Mouse (Mus musculus): ENCODE data around the gene Fam216a. TPM values are rescaled to one million over a fixed set of nuclear protein-coding genes. Genes with fewer than 3 reads are reported as not detected.

Fam216a gene
- polyA plus RNA-seq, 1 experiment from 2014 or later, result 107 TPM

GRCm38 (mm10) chr5:122345777-122346176, 26.4 kb downstream of the Fam216a start:
- Histone ChIP-seq H3K9me3 (replicated peaks; ENCODE audit: control insufficient read depth, low read length) (no peaks in the 10 kb centered on the region), H3K4me1 (ENCODE audit: control insufficient read depth, insufficient read depth, low read length) (no peaks in the 10 kb centered on the region), H3K4me3 (ENCODE audit: low read depth, low read length) (no peak overlapping the region), H3K27ac (replicated peaks; ENCODE audit: low read depth, low read length) (no peak overlapping the region), H3K36me3 (replicated peaks; ENCODE audit: control insufficient read depth, insufficient read depth, low read depth, low read length) (no peaks in the 10 kb centered on the region; the same call in 1 of the 2 replicates), H3K27me3 (ENCODE audit: control insufficient read depth, insufficient read depth, low read length) (no peaks in the 10 kb centered on the region), H3K4me2 (ENCODE audit: low read depth, low read length) (no peak overlapping the region), H3K9ac (replicated peaks; ENCODE audit: low read length) (no peak overlapping the region)
- 73% methylated on average over 4 of the region's 4 CpGs for WGBS
- no peak for DNase-seq (ENCODE audit: low spot score)
- no peak for ATAC-seq (replicated peaks; ENCODE audit: insufficient number of reproducible peaks, low FRiP score, low TSS enrichment, low read depth)

DNA sequence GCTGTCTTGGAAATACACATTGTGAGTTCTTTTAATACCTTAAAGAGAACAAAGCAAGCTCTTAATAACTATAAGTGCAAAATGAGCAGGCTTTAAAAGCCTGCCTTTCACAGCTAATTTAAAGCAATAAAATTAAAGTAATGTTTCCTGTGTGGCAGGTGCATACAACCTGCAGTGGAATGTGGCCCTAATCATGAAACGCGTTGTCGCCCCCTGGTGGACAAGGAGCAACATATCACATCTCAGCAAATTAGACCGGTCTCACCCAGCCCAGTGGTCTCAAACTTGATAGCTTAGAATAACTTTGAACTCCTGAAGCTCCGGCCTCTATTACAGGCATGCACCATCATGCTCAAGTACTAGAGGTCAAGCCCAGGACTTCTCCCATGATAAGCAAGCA, 27.9 kb downstream of the Fam216a start:
- no peak overlapping the region for H3K27ac ChIP-seq (replicated peaks; ENCODE audit: low read depth, low read length)
- peak; percentile 86 for DNase-seq (ENCODE audit: low spot score)
- H3K4me3 ChIP-seq (ENCODE audit: low read depth, low read length), result no peak overlapping the region
- no peaks in the 10 kb centered on the region for H3K9me3 ChIP-seq (replicated peaks; ENCODE audit: control insufficient read depth, low read length)
- ATAC-seq (replicated peaks; ENCODE audit: insufficient number of reproducible peaks, low FRiP score, low TSS enrichment, low read depth), result no peak
- no peak overlapping the region for H3K4me2 ChIP-seq (ENCODE audit: low read depth, low read length)
- WGBS, result 14% methylated on average over 5 of the region's 5 CpGs
- H3K36me3 ChIP-seq (replicated peaks; ENCODE audit: control insufficient read depth, insufficient read depth, low read depth, low read length), result no peaks in the 10 kb centered on the region
- no peak overlapping the region for H3K9ac ChIP-seq (replicated peaks; ENCODE audit: low read length)
- no peaks in the 10 kb centered on the region for H3K4me1 ChIP-seq (ENCODE audit: control insufficient read depth, insufficient read depth, low read length)
- no peaks in the 10 kb centered on the region for H3K27me3 ChIP-seq (ENCODE audit: control insufficient read depth, insufficient read depth, low read length)

GRCm38 (mm10) chr5:122343768-122344167, 28.4 kb downstream of the Fam216a start:
- H3K4me2 ChIP-seq (ENCODE audit: low read depth, low read length), result no peak overlapping the region
- H3K4me1 ChIP-seq (ENCODE audit: control insufficient read depth, insufficient read depth, low read length), result no peaks in the 10 kb centered on the region
- no peak overlapping the region for H3K27ac ChIP-seq (replicated peaks; ENCODE audit: low read depth, low read length)
- DNase-seq (ENCODE audit: low spot score) (no peak), ATAC-seq (replicated peaks; ENCODE audit: insufficient number of reproducible peaks, low FRiP score, low TSS enrichment, low read depth) (no peak)
- 54% methylated on average over 7 of the region's 7 CpGs for WGBS
- H3K4me3 ChIP-seq (ENCODE audit: low read depth, low read length), result no peak overlapping the region
- no peak overlapping the region for H3K9ac ChIP-seq (replicated peaks; ENCODE audit: low read length)
- no peaks in the 10 kb centered on the region for H3K27me3 ChIP-seq (ENCODE audit: control insufficient read depth, insufficient read depth, low read length)
- no peaks in the 10 kb centered on the region for H3K9me3 ChIP-seq (replicated peaks; ENCODE audit: control insufficient read depth, low read length)
- H3K36me3 ChIP-seq (replicated peaks; ENCODE audit: control insufficient read depth, insufficient read depth, low read depth, low read length), result no peaks in the 10 kb centered on the region

DNA sequence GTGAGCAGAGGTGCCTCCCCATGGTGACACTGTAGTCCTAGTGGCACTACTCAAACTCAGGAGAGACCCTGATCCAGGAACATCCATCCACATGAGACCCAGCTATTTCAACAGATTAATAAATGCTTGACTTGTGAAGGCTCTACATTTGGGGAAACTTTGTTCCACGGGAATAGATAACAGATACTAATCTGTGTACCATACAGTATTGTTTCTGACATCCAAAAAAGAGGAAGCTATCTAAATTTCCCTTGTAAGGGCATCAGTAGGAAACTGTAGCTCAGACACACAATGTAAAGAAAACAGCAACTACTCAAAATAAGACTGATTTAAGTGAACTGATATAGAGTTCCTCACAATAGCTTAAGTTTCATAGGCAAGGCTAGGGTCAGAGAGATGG, 29.3 kb downstream of the Fam216a start:
- no peaks in the 10 kb centered on the region for H3K27me3 ChIP-seq (ENCODE audit: control insufficient read depth, insufficient read depth, low read length)
- H3K4me2 ChIP-seq (ENCODE audit: low read depth, low read length), result no peak overlapping the region
- ATAC-seq (replicated peaks; ENCODE audit: insufficient number of reproducible peaks, low FRiP score, low TSS enrichment, low read depth), result no peak
- no peak overlapping the region for H3K9ac ChIP-seq (replicated peaks; ENCODE audit: low read length)
- no peaks in the 10 kb centered on the region for H3K9me3 ChIP-seq (replicated peaks; ENCODE audit: control insufficient read depth, low read length)
- DNase-seq (ENCODE audit: low spot score), result no peak
- 85% methylated on average over 1 of the region's 1 CpGs for WGBS
- H3K4me1 ChIP-seq (ENCODE audit: control insufficient read depth, insufficient read depth, low read length), result no peaks in the 10 kb centered on the region
- no peak overlapping the region for H3K27ac ChIP-seq (replicated peaks; ENCODE audit: low read depth, low read length)
- no peaks in the 10 kb centered on the region for H3K36me3 ChIP-seq (replicated peaks; ENCODE audit: control insufficient read depth, insufficient read depth, low read depth, low read length)
- H3K4me3 ChIP-seq (ENCODE audit: low read depth, low read length), result no peak overlapping the region

GRCm38 (mm10) chr5:122336554-122337294, 35.4 kb downstream of the Fam216a start:
- DNase-seq (ENCODE audit: low spot score) (no peak), ATAC-seq (replicated peaks; ENCODE audit: insufficient number of reproducible peaks, low FRiP score, low TSS enrichment, low read depth) (no peak)
- Histone ChIP-seq H3K4me1 (ENCODE audit: control insufficient read depth, insufficient read depth, low read length) (no peaks in the 10 kb centered on the region), H3K9ac (replicated peaks; ENCODE audit: low read length) (no peak overlapping the region), H3K4me2 (ENCODE audit: low read depth, low read length) (no peak overlapping the region), H3K27ac (replicated peaks; ENCODE audit: low read depth, low read length) (no peak overlapping the region), H3K36me3 (replicated peaks; ENCODE audit: control insufficient read depth, insufficient read depth, low read depth, low read length) (no peaks in the 10 kb centered on the region), H3K4me3 (ENCODE audit: low read depth, low read length) (no peak overlapping the region), H3K27me3 (ENCODE audit: control insufficient read depth, insufficient read depth, low read length) (no peaks in the 10 kb centered on the region), H3K9me3 (replicated peaks; ENCODE audit: control insufficient read depth, low read length) (no peaks in the 10 kb centered on the region)
- WGBS, result 88% methylated on average over 7 of the region's 7 CpGs

GRCm38 (mm10) chr5:122334682-122335081, 37.5 kb downstream of the Fam216a start:
- Histone ChIP-seq H3K36me3 (replicated peaks; ENCODE audit: control insufficient read depth, insufficient read depth, low read depth, low read length) (no peaks in the 10 kb centered on the region), H3K4me1 (ENCODE audit: control insufficient read depth, insufficient read depth, low read length) (no peaks in the 10 kb centered on the region), H3K9me3 (replicated peaks; ENCODE audit: control insufficient read depth, low read length) (no peaks in the 10 kb centered on the region), H3K27me3 (ENCODE audit: control insufficient read depth, insufficient read depth, low read length) (no peaks in the 10 kb centered on the region), H3K9ac (replicated peaks; ENCODE audit: low read length) (no peak overlapping the region), H3K4me2 (ENCODE audit: low read depth, low read length) (no peak overlapping the region), H3K27ac (replicated peaks; ENCODE audit: low read depth, low read length) (no peak overlapping the region), H3K4me3 (ENCODE audit: low read depth, low read length) (no peak overlapping the region)
- 77% methylated on average over 3 of the region's 3 CpGs for WGBS
- DNase-seq (ENCODE audit: low spot score) (no peak), ATAC-seq (replicated peaks; ENCODE audit: insufficient number of reproducible peaks, low FRiP score, low TSS enrichment, low read depth) (no peak)

DNA sequence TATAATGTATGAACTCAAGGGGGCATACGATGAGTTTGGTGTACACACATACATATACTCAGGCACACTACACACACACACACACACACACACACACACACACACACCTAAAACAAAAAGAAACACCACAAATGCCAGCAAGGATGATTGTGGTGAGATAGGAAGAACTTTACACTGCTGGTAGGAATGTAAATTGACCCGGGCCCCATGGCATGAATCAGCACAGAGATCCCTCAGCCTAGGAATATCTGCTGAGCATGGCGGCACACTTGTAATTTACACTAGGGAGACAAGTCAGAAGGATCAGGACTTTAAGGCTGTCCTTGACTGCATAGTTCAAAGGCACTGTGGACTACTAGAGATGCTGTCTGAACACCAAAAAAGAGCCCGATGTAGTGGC, 41.9 kb downstream of the Fam216a start:
- Histone ChIP-seq H3K4me3 (ENCODE audit: low read depth, low read length) (no peak overlapping the region), H3K4me2 (ENCODE audit: low read depth, low read length) (no peak overlapping the region), H3K27me3 (ENCODE audit: control insufficient read depth, insufficient read depth, low read length) (no peaks in the 10 kb centered on the region), H3K4me1 (ENCODE audit: control insufficient read depth, insufficient read depth, low read length) (no peaks in the 10 kb centered on the region), H3K9me3 (replicated peaks; ENCODE audit: control insufficient read depth, low read length) (no peaks in the 10 kb centered on the region), H3K27ac (replicated peaks; ENCODE audit: low read depth, low read length) (no peak overlapping the region), H3K9ac (replicated peaks; ENCODE audit: low read length) (no peak overlapping the region), H3K36me3 (replicated peaks; ENCODE audit: control insufficient read depth, insufficient read depth, low read depth, low read length) (no peaks in the 10 kb centered on the region)
- DNase-seq (ENCODE audit: low spot score) (no peak), ATAC-seq (replicated peaks; ENCODE audit: insufficient number of reproducible peaks, low FRiP score, low TSS enrichment, low read depth) (no peak)
- WGBS, result 88% methylated on average over 4 of the region's 4 CpGs

GRCm38 (mm10) chr5:122327283-122327682, 44.9 kb downstream of the Fam216a start:
- 92% methylated on average over 3 of the region's 3 CpGs for WGBS
- no peak for DNase-seq (ENCODE audit: low spot score)
- H3K36me3 ChIP-seq (replicated peaks; ENCODE audit: control insufficient read depth, insufficient read depth, low read depth, low read length), result no peaks in the 10 kb centered on the region
- no peaks in the 10 kb centered on the region for H3K4me1 ChIP-seq (ENCODE audit: control insufficient read depth, insufficient read depth, low read length)
- H3K4me2 ChIP-seq (ENCODE audit: low read depth, low read length), result no peak overlapping the region
- no peak overlapping the region for H3K27ac ChIP-seq (replicated peaks; ENCODE audit: low read depth, low read length)
- no peak for ATAC-seq (replicated peaks; ENCODE audit: insufficient number of reproducible peaks, low FRiP score, low TSS enrichment, low read depth)
- H3K9ac ChIP-seq (replicated peaks; ENCODE audit: low read length), result no peak overlapping the region
- no peaks in the 10 kb centered on the region for H3K9me3 ChIP-seq (replicated peaks; ENCODE audit: control insufficient read depth, low read length)
- H3K27me3 ChIP-seq (ENCODE audit: control insufficient read depth, insufficient read depth, low read length), result no peaks in the 10 kb centered on the region
- H3K4me3 ChIP-seq (ENCODE audit: low read depth, low read length), result no peak overlapping the region
